In the genomic region with DNA sequence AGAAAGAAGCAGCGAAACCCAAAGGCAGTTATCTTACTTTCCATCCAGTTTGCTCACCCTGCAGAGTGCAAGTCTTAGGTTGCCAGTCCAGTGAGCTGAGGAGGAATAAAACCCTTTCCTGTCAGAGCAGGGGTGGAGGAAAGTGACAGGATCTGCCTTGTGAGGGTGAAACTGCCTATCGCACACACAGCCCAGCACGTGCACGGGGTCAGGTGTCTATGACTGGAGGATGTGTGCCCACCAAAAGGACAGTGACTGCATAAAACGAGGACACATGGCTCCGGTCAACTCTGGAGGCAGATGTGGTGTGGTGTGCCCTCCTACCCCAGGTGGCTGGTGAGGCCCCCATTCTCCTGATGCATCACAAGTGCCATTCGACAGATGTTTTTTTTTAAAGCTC, we compare ENCODE assay signal across 21 mouse cellular contexts. TPM values are rescaled to one million over a fixed set of nuclear protein-coding genes. Genes with fewer than 3 reads are reported as not detected.
DNase-seq lines count a peak whose midpoint lies in the region; ATAC-seq and TF ChIP-seq lines count a peak whose summit lies in the region.
"Had no signal": no experiment of that assay in that cellular context is flagged by ENCODE, and none has a peak within 500 bp of the region (broad histone marks: within the 10 kb centered on the region; RNA-seq: fewer than 3 reads in every experiment).

No protein-coding gene starts in this region.

- H3K27me3 ChIP-seq in kidney, embryonic 14.5 days (ENCODE audit: control insufficient read depth, insufficient read depth, low read length): no peaks in the 10 kb centered on the region
- H3K27me3 ChIP-seq in megakaryocyte, embryonic 14.5 days (replicated peaks): no peaks in the 10 kb centered on the region
- H3K27me3 ChIP-seq: embryonic facial prominence, embryonic 12.5 days; forebrain, embryonic 15.5 days; heart, embryonic 15.5 days; hindbrain, embryonic 15.5 days had no signal

- no peak overlapping the region for H3K27ac ChIP-seq in kidney, embryonic 14.5 days (ENCODE audit: low read depth, low read length)
- H3K27ac ChIP-seq in bone marrow macrophage, adult 2 months (ENCODE audit: insufficient read depth, low read depth, low read length): peak overlapping the region; percentile 91
- H3K27ac ChIP-seq: embryonic facial prominence, embryonic 12.5 days; forebrain, embryonic 15.5 days; hindbrain, embryonic 10.5 days; hindbrain, embryonic 15.5 days had no signal

- TF ChIP-seq POLR2A in bone marrow macrophage, adult 2 months (IDR thresholded peaks at IDR 0.05; ENCODE audit: borderline replicate concordance, low read depth, low read length): no peak

- no peak for TF ChIP-seq CTCF in bone marrow macrophage, adult 2 months (IDR thresholded peaks at IDR 0.05; ENCODE audit: low read depth, low read length)

- peaks cover 6% of the 10 kb centered on the region; the same call in 1 of the 2 replicates for H3K9me3 ChIP-seq in kidney, embryonic 14.5 days (ENCODE audit: control insufficient read depth, low read length)
- H3K9me3 ChIP-seq in megakaryocyte, embryonic 14.5 days: no peaks in the 10 kb centered on the region
- H3K9me3 ChIP-seq: embryonic facial prominence, embryonic 12.5 days; forebrain, embryonic 15.5 days; heart, embryonic 15.5 days; hindbrain, embryonic 10.5 days; hindbrain, embryonic 15.5 days had no signal

- H3K4me2 ChIP-seq in kidney, embryonic 14.5 days (replicated peaks; ENCODE audit: low read depth, low read length): no peak overlapping the region
- H3K4me2 ChIP-seq: embryonic facial prominence, embryonic 12.5 days; forebrain, embryonic 15.5 days; heart, embryonic 11.5 days; heart, embryonic 15.5 days; hindbrain, embryonic 15.5 days had no signal

- 69% methylated on average over 7 of the region's 7 CpGs for WGBS in kidney, embryonic 14.5 days

- no peak overlapping the region for H3K4me3 ChIP-seq in kidney, embryonic 14.5 days (ENCODE audit: low read length)
- peak overlapping the region; percentile 12 for H3K4me3 ChIP-seq in megakaryocyte, embryonic 14.5 days (replicated peaks)
- H3K4me3 ChIP-seq in bone marrow macrophage, adult 2 months (ENCODE audit: insufficient read depth, low read length): no peak overlapping the region
- H3K4me3 ChIP-seq: embryonic facial prominence, embryonic 12.5 days; forebrain, embryonic 15.5 days; heart, adult 2 months; heart, embryonic 15.5 days; hindbrain, embryonic 10.5 days; hindbrain, embryonic 15.5 days had no signal

- H3K4me1 ChIP-seq in kidney, embryonic 14.5 days (ENCODE audit: control insufficient read depth, insufficient read depth, low read length): peaks cover 12% of the 10 kb centered on the region
- peaks cover 80% of the 10 kb centered on the region for H3K4me1 ChIP-seq in megakaryocyte, embryonic 14.5 days
- H3K4me1 ChIP-seq in bone marrow macrophage, adult 2 months (ENCODE audit: control insufficient read depth, insufficient read depth, low read length): peaks cover 28% of the 10 kb centered on the region
- H3K4me1 ChIP-seq: hindbrain, embryonic 15.5 days had no signal

- H3K9ac ChIP-seq in kidney, embryonic 14.5 days (ENCODE audit: low read depth, low read length): no peak overlapping the region
- H3K9ac ChIP-seq: embryonic facial prominence, embryonic 12.5 days; forebrain, embryonic 15.5 days; heart, embryonic 15.5 days; hindbrain, embryonic 15.5 days had no signal

- no peak for DNase-seq in kidney, postnatal 10 days
- no peak for DNase-seq in lung, postnatal 4 days
- no peak for DNase-seq in right cerebral cortex, adult 18-20 months
- DNase-seq: adrenal gland, adult 8-10 months; adrenal gland, postnatal 36 days; cerebellum, adult 11-12 months; cerebellum, adult 9-10 months; cerebellum, postnatal 25 days; gastrocnemius, postnatal 10 days; heart, postnatal 14 days had no signal

- 0 out of 2 replicates have a peak, but pooled peaks have one; percentile 18 for ATAC-seq in kidney, embryonic 14.5 days (ENCODE audit: low FRiP score, low TSS enrichment)
- no peak for ATAC-seq in megakaryocyte, adult 5-6 weeks (ENCODE audit: poor library complexity, severe bottlenecking)
- ATAC-seq: forebrain, embryonic 15.5 days had no signal

- H3K36me3 ChIP-seq in kidney, embryonic 14.5 days (ENCODE audit: control insufficient read depth, insufficient read depth, low read length): no peaks in the 10 kb centered on the region
- H3K36me3 ChIP-seq in megakaryocyte, embryonic 14.5 days (replicated peaks; ENCODE audit: low read length): peaks cover 19% of the 10 kb centered on the region
- H3K36me3 ChIP-seq: embryonic facial prominence, embryonic 12.5 days; forebrain, embryonic 15.5 days; heart, embryonic 15.5 days; hindbrain, embryonic 10.5 days; hindbrain, embryonic 15.5 days had no signal

RNA-seq across cellular contexts. Expression of a gene that starts 34.1 kb away (rescaled TPM):
- polyA plus RNA-seq in kidney, embryonic 14.5 days (2014; fragmentation: Nextera tagmentation; extraction: Ambion mirVana): 76.7 and 133 TPM in 2 replicates
- 3.7 and 29.4 TPM in 2 replicates for polyA plus RNA-seq in megakaryocyte, embryonic 14.5 days (2012; ENCODE audit: insufficient read depth, low replicate concordance)
- total RNA-seq in megakaryocyte, adult 5-6 weeks (2015): 96.5 and 104 TPM in 2 replicates
- 126 and 148 TPM in 2 replicates for total RNA-seq in megakaryocyte, adult 5-6 weeks (2017)
- polyA plus RNA-seq in bone marrow macrophage, adult 2 months (2012; ENCODE audit: insufficient read depth, insufficient read length, missing spikeins): 74.3 and 89.8 TPM in 2 replicates
